In genomic region chr11:69695361-69696181, GRCm38 (mm10) we compare ENCODE assay signal across 8 mouse cellular contexts. TPM values are rescaled to one million over a fixed set of nuclear protein-coding genes. Genes with fewer than 3 reads are reported as not detected.
A peak's percentile ranks its signal among the peaks of the same experiment; 100 is the strongest.
DNase-seq lines count a peak whose midpoint lies in the region; ATAC-seq and TF ChIP-seq lines count a peak whose summit lies in the region.

Gene Tnfsf12, minus strand, starts transcription at chr11:69695849.
Gene Tnfsfm13, minus strand, starts transcription at chr11:69696098.

- peak within 1 kb of the TSS; percentile 47 for H3K4me3 ChIP-seq in forebrain, embryonic 13.5 days
- peak within 1 kb of the TSS; percentile 74 for H3K4me3 ChIP-seq in macrophage (ENCODE audit: inconsistent target)

- 2% methylated on average over 38 of the region's 41 CpGs for WGBS in forebrain, embryonic 13.5 days
- WGBS in macrophage (ENCODE audit: missing documents), result 12% methylated on average over 41 of the region's 41 CpGs

- 0 out of 2 replicates have a peak, but pooled peaks cover 7% of the 10 kb centered on the region for H3K27me3 ChIP-seq in forebrain, embryonic 13.5 days

- peak within 1 kb of the TSS; percentile 92 for H3K4me2 ChIP-seq in forebrain, embryonic 13.5 days

- H3K79me2 ChIP-seq in macrophage (ENCODE audit: inconsistent target), result peaks cover 37% of the 10 kb centered on the region

- peak within 1 kb of the TSS; percentile 78 for H3K9ac ChIP-seq in forebrain, embryonic 13.5 days

- peak; percentile 9; the same call in 1 of the 2 replicates for TF ChIP-seq CTCF in brain, embryonic 14.5 days (IDR thresholded peaks at IDR 0.05; ENCODE audit: borderline replicate concordance, extremely low read depth, insufficient read depth, insufficient read length)

- H3K36me3 ChIP-seq in forebrain, embryonic 13.5 days (ENCODE audit: poor library complexity, severe bottlenecking), result no peaks in the 10 kb centered on the region
- H3K36me3 ChIP-seq in macrophage (ENCODE audit: inconsistent target), result no peaks in the 10 kb centered on the region

- peak within 1 kb of the TSS; percentile 51; the same call in 1 of the 2 replicates for H3K27ac ChIP-seq in forebrain, embryonic 13.5 days
- peak within 1 kb of the TSS; percentile 96 for H3K27ac ChIP-seq in macrophage

- DNase-seq in adipocyte (ENCODE audit: low spot score), result peak; percentile 58
- DNase-seq in brain, embryonic 14.5 days (ENCODE audit: low read depth), result peak; percentile 26
- peak; percentile 84 to 85 for DNase-seq in heart, postnatal 14 days
- DNase-seq in kidney, postnatal 36 days, result peak; percentile 85 to 89
- peak; percentile 80 for DNase-seq in ovary, postnatal 36 days (ENCODE audit: low spot score)

- H3K4me1 ChIP-seq in forebrain, embryonic 13.5 days, result peaks cover 12% of the 10 kb centered on the region

- ATAC-seq in forebrain, embryonic 13.5 days, result no peak
- no peak for ATAC-seq in inflammation-experienced regulatory T-cells, adult 6 months

- intact Hi-C loops in heart, postnatal 14 days (cut with DNase I), result no loop called here

- H3K9me3 ChIP-seq in forebrain, embryonic 13.5 days (replicated peaks), result no peaks in the 10 kb centered on the region

- no peak for TF ChIP-seq POLR2A in brain, embryonic 14.5 days (IDR thresholded peaks at IDR 0.05; ENCODE audit: borderline replicate concordance, extremely low read depth, insufficient read depth, insufficient read length, poor library complexity, severe bottlenecking)

RNA-seq across cellular contexts. Expression of gene Tnfsf12, which starts in this region (rescaled TPM):
- 5.3 and 6.0 TPM in 2 replicates for polyA plus RNA-seq in brain, embryonic 14.5 days (2012; rRNA removed)
- polyA plus RNA-seq in forebrain, embryonic 13.5 days (2015; fragmentation: Nextera tagmentation; extraction: Ambion mirVana), result 1.00 and 1.1 TPM in 2 replicates
- total RNA-seq in heart, postnatal 14 days (2021), result 10 to 100 TPM; 14.8 to 20.2 TPM
- total RNA-seq in macrophage (2018; cell fraction: chromatin; rRNA removed), result 10 to 100 TPM; 10.1 to 98.0 (median 32.6) TPM
- total RNA-seq in macrophage (2018; cell fraction: cytosol; rRNA removed), result 100 to 1,000 TPM in 13 of 26 experiments, 10 to 100 TPM in 13; 63.6 to 208 (median 113) TPM
- total RNA-seq in macrophage (2018; cell fraction: nucleus; rRNA removed), result 100 to 1,000 TPM in 3 of 26 experiments, 10 to 100 TPM in 23; 28.0 to 147 (median 60.6) TPM
- polyA plus RNA-seq in macrophage (2018), result 89.2 to 140 TPM (median 130 TPM) in 3 replicates
- not detected for polyA plus RNA-seq in inflammation-experienced regulatory T-cells, adult 6 months (2017; shearing (Covaris generic))

RNA-seq across cellular contexts. Expression of gene Tnfsfm13, which starts in this region (rescaled TPM):
- 0.77 and 1.2 TPM in 2 replicates for polyA plus RNA-seq in brain, embryonic 14.5 days (2012; rRNA removed)
- 0.45 and 0.87 TPM in 2 replicates for polyA plus RNA-seq in forebrain, embryonic 13.5 days (2015; fragmentation: Nextera tagmentation; extraction: Ambion mirVana)
- total RNA-seq in heart, postnatal 14 days (2021), result 1 to 10 TPM; 2.9 to 4.1 TPM
- total RNA-seq in macrophage (2018; cell fraction: chromatin; rRNA removed), result 10 to 100 TPM in 25 of 26 experiments, 1 to 10 TPM in 1; 9.2 to 61.0 (median 21.7) TPM
- total RNA-seq in macrophage (2018; cell fraction: cytosol; rRNA removed), result 10 to 100 TPM; 15.3 to 58.0 (median 30.0) TPM
- 10 to 100 TPM in 25 of 26 experiments, 1 to 10 TPM in 1; 9.5 to 49.6 (median 23.0) TPM for total RNA-seq in macrophage (2018; cell fraction: nucleus; rRNA removed)
- 25.2 to 36.9 TPM (median 25.5 TPM) in 3 replicates for polyA plus RNA-seq in macrophage (2018)
- polyA plus RNA-seq in inflammation-experienced regulatory T-cells, adult 6 months (2017; shearing (Covaris generic)), result not detected

Comparison
In these comparisons a context has a peak if more than half of its experiments do, and no peak if none do; other contexts are left out.
1. RNA of gene Tnfsf12 (polyA plus RNA-seq): 89.2 to 140 TPM in macrophage; 5.3 to 6.0 TPM in brain, embryonic 14.5 days, 1.00 to 1.1 TPM in forebrain, embryonic 13.5 days and not detected in inflammation-experienced regulatory T-cells, adult 6 months; every median in the first group is over 10 times any median in the second.
2. RNA of gene Tnfsfm13 (polyA plus RNA-seq): 25.2 to 36.9 TPM in macrophage; 0.77 to 1.2 TPM in brain, embryonic 14.5 days, 0.45 to 0.87 TPM in forebrain, embryonic 13.5 days and not detected in inflammation-experienced regulatory T-cells, adult 6 months; every median in the first group is over 10 times any median in the second.
3. DNase-seq: peak in every context shown above with its lines; median percentile 87 in kidney, postnatal 36 days; 84 in heart, postnatal 14 days; 80 in ovary, postnatal 36 days; 58 in adipocyte; 26 in brain, embryonic 14.5 days.